Mouse (Mus musculus) neural tube, embryonic 15.5 days (tissue): ENCODE measurements around the gene Nol3. TPM values are rescaled to one million over a fixed set of nuclear protein-coding genes. Genes with fewer than 3 reads are reported as not detected.

Experiments used
- ATAC-seq: fragments of 200-750 bp; cut with Nextera tagmentation; 2 replicates; pipeline ENCODE4 v1.8.0; 2017; ENCODE audit warnings: mild to moderate bottlenecking, moderate TSS enrichment, moderate library complexity; ENCODE audit not compliant: low FRiP score
- H3K27ac ChIP-seq: fragments of 300-500 bp; sonication (generic); replicated peaks from 2 replicates; pipeline ENCODE4 v1.5.1; 2015; ENCODE audit warnings: mild to moderate bottlenecking, inconsistent platforms
- H3K27me3 ChIP-seq: fragments of 300-500 bp; sonication (generic); replicated peaks from 2 replicates; pipeline ENCODE4 v1.6.1; 2015; ENCODE audit warnings: inconsistent platforms
- H3K36me3 ChIP-seq: fragments of 300-500 bp; sonication (generic); 2 replicates; pipeline ENCODE4 v1.6.1; 2015; ENCODE audit warnings: inconsistent platforms
- H3K4me1 ChIP-seq: fragments of 300-500 bp; sonication (generic); 2 replicates; pipeline ENCODE4 v1.6.1; 2015; ENCODE audit warnings: inconsistent platforms
- H3K4me2 ChIP-seq: fragments of 300-500 bp; sonication (generic); 2 replicates; pipeline ENCODE4 v1.6.1; 2015; ENCODE audit warnings: inconsistent platforms, mild to moderate bottlenecking, moderate library complexity
- H3K4me3 ChIP-seq: fragments of 300-500 bp; sonication (generic); replicated peaks from 2 replicates; pipeline ENCODE4 v1.5.1; 2015; ENCODE audit warnings: mild to moderate bottlenecking, inconsistent platforms
- H3K9ac ChIP-seq: fragments of 300-500 bp; sonication (generic); replicated peaks from 2 replicates; pipeline ENCODE4 v1.6.1; 2015; ENCODE audit warnings: mild to moderate bottlenecking, inconsistent platforms
- H3K9me3 ChIP-seq: fragments of 300-500 bp; sonication (generic); replicated peaks from 2 replicates; pipeline ENCODE4 v1.6.1; 2016; ENCODE audit warnings: inconsistent platforms
- WGBS: fragments of 180-500 bp; shearing (Covaris S2); methylation state at CpG from one replicate; pipeline ENCODE4 v1.1.7; 2015; ENCODE audit warnings: mixed read lengths; 5-methylcytosine and 5-hydroxymethylcytosine counted together
- polyA plus RNA-seq: library from polyadenylated mRNA; unstranded; fragments of >200 nt; fragmentation: Nextera tagmentation; extraction: Ambion mirVana; gene quantifications from 2 replicates; pipeline ENCODE4 v1.2.1, GENCODE M21; 2015

The Nol3 gene
- polyA plus RNA-seq, 1 experiment from 2014 or later: 6.2 TPM

DNA sequence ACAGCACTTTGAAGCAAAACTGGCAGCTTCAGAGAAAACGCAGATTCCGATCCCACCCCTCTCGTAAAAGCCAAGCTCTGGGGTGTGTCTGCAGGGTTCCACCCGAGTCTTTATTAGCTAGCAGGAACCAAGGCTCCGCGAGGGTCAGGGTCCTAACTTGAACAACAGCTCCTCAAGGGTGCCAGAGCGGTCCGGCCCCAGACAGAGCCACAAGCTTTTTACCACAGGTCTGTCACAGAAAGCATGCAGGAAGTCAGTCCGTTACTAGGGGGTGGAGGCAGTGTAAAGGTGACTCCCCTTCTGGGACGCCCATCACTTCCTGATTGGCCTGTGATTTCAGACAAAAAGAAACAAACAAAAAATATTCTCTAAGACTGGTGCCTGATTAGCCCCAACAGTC lies 10.8 kb upstream of the Nol3 start:
- ATAC-seq: no peak
- WGBS: 4% methylated on average over 10 of the region's 10 CpGs

DNA sequence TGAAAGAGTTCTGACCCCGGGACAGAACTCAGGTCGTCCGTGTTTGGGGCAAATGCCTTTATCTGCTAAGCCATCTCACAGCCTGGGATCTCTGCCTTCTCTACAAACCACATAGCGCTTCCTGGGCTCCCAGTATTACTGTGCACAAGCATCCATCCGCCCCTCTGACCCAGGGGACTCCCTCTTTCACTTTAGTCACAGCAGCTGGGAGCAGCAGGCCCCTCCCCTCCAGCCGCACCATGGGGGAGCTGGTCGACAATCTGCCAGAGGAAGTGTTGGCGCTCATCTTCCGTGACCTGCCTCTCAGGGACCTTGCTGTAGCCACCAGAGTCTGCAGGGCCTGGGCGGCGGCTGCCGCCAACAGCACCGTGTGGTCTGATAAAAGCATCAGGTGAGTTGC lies 9.2 kb upstream of the Nol3 start:
- Histone ChIP-seq H3K4me3 (no peak overlapping the region), H3K9me3 (no peaks in the 10 kb centered on the region), H3K27me3 (peaks cover 91% of the 10 kb centered on the region), H3K9ac (no peak overlapping the region), H3K4me1 (peaks cover 56% of the 10 kb centered on the region), H3K27ac (no peak overlapping the region), H3K36me3 (no peaks in the 10 kb centered on the region), H3K4me2 (peak overlapping the region; percentile 3; the same call in 1 of the 2 replicates)
- 13% methylated on average over 13 of the region's 13 CpGs for WGBS
- ATAC-seq: no peak

More for the DNA sequence above, 10.8 kb upstream of the Nol3 start:
- peak overlapping the region; percentile 64 for H3K4me3 ChIP-seq
- peaks cover 46% of the 10 kb centered on the region for H3K4me1 ChIP-seq
- H3K4me2 ChIP-seq: peak overlapping the region; percentile 92
- peaks cover 91% of the 10 kb centered on the region for H3K27me3 ChIP-seq
- no peaks in the 10 kb centered on the region for H3K9me3 ChIP-seq
- no peak overlapping the region for H3K9ac ChIP-seq
- no peak overlapping the region for H3K27ac ChIP-seq
- H3K36me3 ChIP-seq: no peaks in the 10 kb centered on the region

DNA sequence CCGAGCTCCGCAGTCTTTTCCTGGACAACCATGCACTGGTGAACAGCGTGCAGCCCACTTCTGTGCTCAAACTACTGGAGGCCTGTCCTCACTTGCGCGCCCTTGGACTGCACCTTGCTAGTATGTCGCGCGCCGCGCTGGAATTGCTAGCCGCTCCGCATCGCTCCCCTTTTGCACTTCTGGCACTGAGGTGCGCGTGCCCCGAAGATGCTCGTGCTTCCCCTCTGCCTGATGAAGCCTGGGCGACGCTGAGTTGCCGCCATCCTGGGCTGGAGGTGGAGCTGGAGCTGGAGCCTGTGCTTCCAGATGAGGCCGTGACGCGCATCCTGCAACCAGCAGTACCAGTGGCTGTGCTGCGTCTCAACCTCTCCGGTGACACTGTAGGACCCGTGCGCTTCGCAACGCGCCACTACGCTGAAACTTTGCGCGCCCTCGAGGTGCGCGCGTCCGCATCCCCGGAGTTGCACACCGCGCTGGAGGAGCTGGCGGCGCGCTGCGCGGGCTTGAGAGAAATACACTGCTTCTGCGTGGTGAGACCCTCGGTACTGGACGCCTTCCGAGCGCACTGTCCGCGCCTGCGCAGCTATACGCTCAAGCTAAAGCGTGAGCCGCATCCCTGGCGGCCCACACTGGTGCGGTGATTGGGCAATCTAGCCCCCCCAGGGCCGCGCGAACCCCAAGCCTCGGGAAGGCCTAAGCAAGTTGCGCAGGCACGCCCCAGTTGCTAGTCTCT lies 7.4 kb upstream of the Nol3 start:
- H3K27me3 ChIP-seq: peaks cover 95% of the 10 kb centered on the region
- peak overlapping the region; percentile 54 for H3K4me3 ChIP-seq
- H3K4me2 ChIP-seq: peak overlapping the region; percentile 80
- H3K36me3 ChIP-seq: no peaks in the 10 kb centered on the region
- peaks cover 56% of the 10 kb centered on the region for H3K4me1 ChIP-seq
- H3K9ac ChIP-seq: peak overlapping the region; percentile 54
- H3K9me3 ChIP-seq: no peaks in the 10 kb centered on the region
- peak overlapping the region; percentile 82 for H3K27ac ChIP-seq
- peak; percentile 89 for ATAC-seq
- WGBS: 3% methylated on average over 65 of the region's 65 CpGs

DNA sequence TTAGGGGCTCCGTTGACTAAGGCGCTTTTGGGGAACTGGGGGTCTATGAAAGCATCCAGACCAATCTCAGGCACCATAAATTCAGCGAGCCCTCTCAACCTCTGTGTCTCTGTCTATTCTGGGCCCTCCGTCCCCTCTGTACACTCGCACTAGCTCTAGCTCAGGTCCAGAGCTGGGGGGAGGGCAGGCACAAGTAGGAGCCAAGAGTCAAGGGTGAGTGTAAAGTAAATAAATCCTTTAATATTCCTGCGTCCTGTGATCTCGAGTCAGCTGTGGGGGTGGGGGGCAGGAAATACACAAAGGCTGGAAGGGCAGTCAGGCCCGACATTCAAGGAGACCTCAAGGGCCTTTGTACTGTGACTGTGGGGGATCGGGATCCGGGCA lies 6.9 kb upstream of the Nol3 start:
- Histone ChIP-seq H3K9ac (peak overlapping the region; percentile 54), H3K4me1 (peaks cover 52% of the 10 kb centered on the region), H3K36me3 (no peaks in the 10 kb centered on the region), H3K9me3 (no peaks in the 10 kb centered on the region), H3K4me3 (peak overlapping the region; percentile 54), H3K4me2 (peak overlapping the region; percentile 80), H3K27me3 (peaks cover 95% of the 10 kb centered on the region), H3K27ac (peak overlapping the region; percentile 82)
- peak; percentile 6; the same call in 1 of the 2 replicates for ATAC-seq
- 1% methylated on average over 10 of the region's 10 CpGs for WGBS

DNA sequence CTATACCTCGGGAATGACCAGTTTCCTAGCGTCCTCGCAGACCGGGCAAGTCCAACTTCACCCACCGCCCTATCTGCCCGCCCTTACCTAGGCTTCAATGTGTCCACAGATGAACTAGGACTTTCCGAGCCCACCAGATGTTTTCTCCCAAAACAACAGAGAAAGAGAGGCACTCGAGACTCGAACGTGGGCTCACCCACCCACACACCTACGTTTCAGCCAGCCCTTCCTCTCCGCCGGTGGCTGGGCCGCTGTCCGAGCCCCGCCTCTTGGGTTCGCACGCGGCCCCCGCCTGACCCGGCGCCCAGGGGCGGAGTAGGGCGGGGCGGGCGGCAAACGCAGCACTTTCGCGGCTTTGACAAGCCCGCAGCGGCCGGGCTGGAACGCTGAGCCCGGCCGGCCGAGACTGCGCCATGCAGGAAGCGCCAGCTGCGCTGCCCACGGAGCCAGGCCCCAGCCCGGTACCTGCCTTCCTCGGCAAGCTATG lies 6.4 kb upstream of the Nol3 start, which contains the start of gene Hsf4:
Gene Hsf4 (plus strand): TSS at position 341 of the 487 bp plus-strand sequence.
- Histone ChIP-seq H3K4me3 (peak within 1 kb of the TSS; percentile 54), H3K36me3 (no peaks in the 10 kb centered on the region), H3K4me1 (peaks cover 48% of the 10 kb centered on the region), H3K27ac (peak within 1 kb of the TSS; percentile 82), H3K9ac (peak within 1 kb of the TSS; percentile 54), H3K9me3 (no peaks in the 10 kb centered on the region), H3K4me2 (peak within 1 kb of the TSS; percentile 80), H3K27me3 (peaks cover 96% of the 10 kb centered on the region)
- no peak for ATAC-seq
- under 1% methylated on average over 42 of the region's 42 CpGs for WGBS

DNA sequence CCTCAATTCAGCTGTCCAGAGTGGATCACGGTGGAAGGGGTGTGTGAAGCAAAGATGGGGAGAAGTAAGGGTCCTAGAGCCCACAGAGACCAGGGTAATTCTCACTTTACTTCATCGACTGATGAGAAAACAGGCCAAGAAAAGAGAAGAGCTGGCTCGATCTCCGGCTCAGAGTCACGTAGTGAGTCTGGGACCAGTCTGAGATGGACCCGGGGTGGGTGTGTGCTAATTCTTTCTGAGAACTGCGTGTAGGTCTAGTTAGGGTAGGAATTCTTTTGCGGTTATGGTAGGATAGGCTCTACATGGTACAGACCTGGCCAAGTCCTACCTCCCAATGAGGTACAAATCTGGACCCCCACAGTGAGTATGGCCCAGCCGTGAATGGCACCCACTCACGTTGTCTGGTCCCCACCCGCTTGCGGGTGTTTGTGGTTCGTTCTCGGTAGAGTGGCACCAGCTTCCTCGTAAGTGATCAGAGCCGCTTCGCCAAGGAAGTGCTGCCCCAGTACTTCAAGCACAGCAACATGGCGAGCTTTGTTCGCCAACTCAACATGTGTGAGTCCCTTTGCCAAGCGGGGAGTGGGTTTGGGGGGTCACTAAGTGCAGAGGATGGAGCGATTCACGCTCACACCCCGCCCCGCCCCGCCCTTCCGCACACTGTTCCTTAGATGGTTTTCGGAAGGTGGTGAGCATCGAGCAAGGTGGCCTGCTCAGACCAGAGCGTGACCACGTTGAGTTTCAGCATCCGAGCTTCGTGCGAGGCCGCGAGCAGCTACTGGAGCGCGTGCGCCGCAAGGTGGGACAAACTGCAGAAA lies 5.6 kb upstream of the Nol3 start:
- ATAC-seq: no peak
- peaks cover 42% of the 10 kb centered on the region for H3K4me1 ChIP-seq
- H3K9me3 ChIP-seq: no peaks in the 10 kb centered on the region
- peaks cover 96% of the 10 kb centered on the region for H3K27me3 ChIP-seq
- no peak overlapping the region for H3K9ac ChIP-seq
- WGBS: 3% methylated on average over 39 of the region's 39 CpGs
- peak overlapping the region; percentile 80 for H3K4me2 ChIP-seq
- H3K27ac ChIP-seq: no peak overlapping the region
- H3K4me3 ChIP-seq: peak overlapping the region; percentile 54
- H3K36me3 ChIP-seq: no peaks in the 10 kb centered on the region

DNA sequence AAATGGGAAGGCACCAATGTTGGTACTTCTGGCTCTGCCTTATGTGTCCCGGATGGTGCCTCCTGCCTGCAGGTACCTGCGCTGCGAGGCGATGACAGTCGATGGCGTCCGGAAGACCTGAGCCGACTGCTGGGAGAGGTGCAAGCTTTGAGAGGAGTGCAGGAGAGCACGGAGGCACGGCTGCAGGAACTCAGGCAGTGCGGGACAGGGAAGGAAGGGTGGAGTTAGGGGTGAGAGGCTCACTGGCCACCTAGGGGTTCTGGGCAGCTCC lies 5.1 kb upstream of the Nol3 start:
- H3K4me3 ChIP-seq: peak overlapping the region; percentile 13; the same call in 1 of the 2 replicates
- peaks cover 47% of the 10 kb centered on the region for H3K4me1 ChIP-seq
- peaks cover 96% of the 10 kb centered on the region for H3K27me3 ChIP-seq
- H3K36me3 ChIP-seq: no peaks in the 10 kb centered on the region
- peak overlapping the region; percentile 80 for H3K4me2 ChIP-seq
- ATAC-seq: no peak
- H3K9me3 ChIP-seq: no peaks in the 10 kb centered on the region
- H3K9ac ChIP-seq: no peak overlapping the region
- WGBS: 3% methylated on average over 11 of the region's 11 CpGs
- no peak overlapping the region for H3K27ac ChIP-seq

DNA sequence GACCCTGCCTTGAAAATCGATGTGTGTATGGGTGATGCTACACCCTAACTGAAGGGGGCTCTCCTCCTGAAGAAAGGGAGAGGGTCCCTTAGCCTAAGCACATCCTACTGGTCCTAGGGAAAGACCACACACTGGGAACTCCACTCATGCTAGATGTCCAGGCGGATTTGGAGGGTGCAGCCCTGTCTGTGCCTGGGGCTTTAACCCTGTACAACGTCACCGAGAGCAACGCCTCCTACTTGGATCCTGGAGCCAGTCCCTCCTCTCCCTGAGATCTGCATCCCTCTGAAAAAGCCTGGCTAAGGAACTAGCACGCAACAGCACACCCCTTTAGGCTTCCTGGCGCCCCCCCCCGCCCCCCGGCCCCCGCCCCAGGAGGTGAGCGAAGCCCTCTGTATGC lies 553 bp upstream of the Nol3 start:
- 7% methylated on average over 11 of the region's 11 CpGs for WGBS
- ATAC-seq: no peak
- Histone ChIP-seq H3K36me3 (peaks cover 7% of the 10 kb centered on the region), H3K9ac (0 out of 2 replicates have a peak overlapping the region, but pooled peaks have one; percentile 47), H3K4me3 (peak overlapping the region; percentile 48; the same call in 1 of the 2 replicates), H3K9me3 (no peaks in the 10 kb centered on the region), H3K4me2 (peak overlapping the region; percentile 89), H3K27ac (no peak overlapping the region), H3K4me1 (peaks cover 39% of the 10 kb centered on the region), H3K27me3 (peaks cover 96% of the 10 kb centered on the region)

DNA sequence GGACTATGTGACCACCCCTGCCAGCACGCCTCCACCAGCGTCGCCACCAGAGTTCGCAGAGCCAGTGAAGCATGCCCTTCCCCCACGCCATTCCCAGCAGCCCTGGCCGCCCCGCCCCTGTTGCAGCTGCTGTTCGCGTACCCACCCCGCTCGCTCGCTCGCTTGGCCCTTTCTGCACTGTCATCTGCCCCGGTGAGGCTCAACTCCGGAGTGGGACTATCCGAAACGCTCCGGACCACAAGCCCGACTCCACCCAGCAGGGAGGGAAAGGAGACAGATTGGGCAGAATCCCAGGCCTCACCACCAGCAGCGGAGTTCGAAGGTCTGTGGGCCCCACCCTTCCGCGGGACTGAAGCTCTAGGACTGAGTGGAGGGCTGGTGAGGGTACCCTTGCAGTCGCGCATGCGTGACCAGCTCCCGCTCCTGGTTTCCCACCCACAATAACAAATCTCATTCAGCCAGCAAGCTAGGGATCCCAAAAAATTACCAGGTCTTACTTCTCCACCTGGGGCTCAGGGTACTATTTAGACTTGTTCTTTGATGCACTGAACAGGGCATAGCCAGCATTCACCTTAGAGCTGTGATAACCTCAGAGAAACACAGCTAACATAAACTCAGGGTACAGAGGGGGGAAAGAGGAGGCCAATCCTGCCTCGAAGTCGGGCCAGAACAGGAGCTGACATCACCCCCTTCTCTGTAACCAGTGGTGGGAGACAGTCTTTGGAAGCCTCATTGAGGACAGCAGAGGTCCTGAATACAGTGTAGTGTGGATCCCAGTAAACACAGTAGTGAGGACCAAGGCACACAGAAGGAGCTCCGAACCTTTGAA lies 566 bp downstream of the Nol3 start:
- peak overlapping the region; percentile 37; the same call in 1 of the 2 replicates for H3K27ac ChIP-seq
- 3% methylated on average over 30 of the region's 30 CpGs for WGBS

DNA sequence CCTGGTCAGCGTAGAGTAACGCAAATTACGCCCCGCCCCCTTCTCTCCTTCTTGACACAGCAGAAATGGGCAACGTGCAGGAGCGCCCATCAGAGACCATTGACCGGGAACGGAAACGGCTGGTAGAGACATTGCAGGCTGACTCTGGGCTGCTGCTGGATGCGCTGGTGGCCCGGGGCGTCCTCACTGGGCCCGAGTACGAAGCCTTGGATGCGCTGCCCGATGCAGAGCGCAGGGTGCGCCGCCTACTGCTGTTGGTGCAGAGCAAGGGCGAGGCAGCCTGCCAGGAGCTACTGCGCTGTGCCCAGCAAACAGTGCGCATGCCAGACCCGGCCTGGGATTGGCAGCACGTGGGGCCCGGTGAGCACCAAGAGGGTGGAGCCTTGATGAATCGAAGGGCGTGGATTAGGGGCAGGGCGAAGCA lies 3.0 kb downstream of the Nol3 start:
- Histone ChIP-seq H3K4me2 (peak overlapping the region; percentile 56), H3K27ac (no peak overlapping the region), H3K9ac (no peak overlapping the region), H3K4me3 (peak overlapping the region; percentile 25), H3K36me3 (peaks cover 37% of the 10 kb centered on the region), H3K9me3 (no peaks in the 10 kb centered on the region), H3K4me1 (peaks cover 40% of the 10 kb centered on the region), H3K27me3 (peaks cover 66% of the 10 kb centered on the region)
- ATAC-seq: peak; percentile 54
- WGBS: 3% methylated on average over 28 of the region's 28 CpGs

More for the DNA sequence above, 566 bp downstream of the Nol3 start:
- H3K9me3 ChIP-seq: no peaks in the 10 kb centered on the region
- ATAC-seq: peak; percentile 61
- H3K4me1 ChIP-seq: peaks cover 32% of the 10 kb centered on the region
- peak overlapping the region; percentile 47 for H3K9ac ChIP-seq
- H3K4me2 ChIP-seq: peak overlapping the region; percentile 89
- H3K4me3 ChIP-seq: peak overlapping the region; percentile 48
- H3K36me3 ChIP-seq: peaks cover 13% of the 10 kb centered on the region
- peaks cover 89% of the 10 kb centered on the region for H3K27me3 ChIP-seq

DNA sequence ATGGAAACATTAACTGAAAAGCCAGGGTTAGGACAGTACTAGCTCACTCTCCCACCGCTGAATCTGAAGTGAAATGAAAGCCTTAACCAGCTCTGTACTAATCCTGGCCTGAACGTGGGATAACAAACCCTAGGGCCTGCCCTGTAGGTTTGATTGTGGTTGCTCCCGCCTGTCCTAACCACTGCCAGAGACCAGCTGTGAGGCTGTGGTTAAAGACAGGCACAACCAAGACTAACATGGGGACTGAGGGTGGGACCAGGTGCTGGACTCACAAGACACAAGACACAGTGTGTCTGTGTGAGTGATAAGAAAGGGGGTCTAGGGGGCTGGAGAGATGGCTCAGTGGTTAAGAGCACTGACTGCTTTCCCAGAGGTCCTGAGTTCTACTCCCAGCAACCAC lies 4.6 kb downstream of the Nol3 start:
- ATAC-seq: no peak
- H3K36me3 ChIP-seq: peaks cover 44% of the 10 kb centered on the region
- 77% methylated on average over 3 of the region's 3 CpGs for WGBS
- H3K27me3 ChIP-seq: peaks cover 50% of the 10 kb centered on the region
- H3K4me1 ChIP-seq: peaks cover 44% of the 10 kb centered on the region
- H3K27ac ChIP-seq: no peak overlapping the region
- H3K4me2 ChIP-seq: no peak overlapping the region
- H3K9ac ChIP-seq: no peak overlapping the region
- no peaks in the 10 kb centered on the region for H3K9me3 ChIP-seq
- H3K4me3 ChIP-seq: no peak overlapping the region
